Mouse (Mus musculus): Measurements from ENCODE around the gene Tusc2. TPM values are rescaled to one million over a fixed set of nuclear protein-coding genes. Genes with fewer than 3 reads are reported as not detected.
"Not testable (repeated sequence)": the region's sequence is repeated elsewhere in the genome, so short reads cannot be mapped to it uniquely, and the experiment has no call there.

Tusc2 gene
- polyA plus RNA-seq, 1 experiment from 2014 or later, result 90.1 TPM

- H3K4me3 ChIP-seq, result 0 out of 2 replicates have a peak overlapping the region, but pooled peaks have one; percentile 3
- peak overlapping the region; percentile 95 for H3K4me2 ChIP-seq (replicated peaks)
- 96% methylated on average over 22 of the region's 22 CpGs for WGBS
- ATAC-seq (ENCODE audit: low FRiP score, low read depth), result no peak
- no peaks in the 10 kb centered on the region for H3K9me3 ChIP-seq
- peaks cover 45% of the 10 kb centered on the region for H3K36me3 ChIP-seq
- no peak overlapping the region for H3K27ac ChIP-seq (replicated peaks)
- no peaks in the 10 kb centered on the region for H3K27me3 ChIP-seq
- peaks cover 39% of the 10 kb centered on the region for H3K4me1 ChIP-seq
- no peak overlapping the region; the same call in 1 of the 2 replicates for H3K9ac ChIP-seq (replicated peaks)
Measured at GRCm38 (mm10) chr9:107571534-107572326, 8.7 kb downstream of the Tusc2 start.

- Histone ChIP-seq H3K36me3 (peaks cover 45% of the 10 kb centered on the region), H3K4me2 (replicated peaks) (no peak overlapping the region), H3K9ac (replicated peaks) (no peak overlapping the region), H3K9me3 (no peaks in the 10 kb centered on the region), H3K4me3 (no peak overlapping the region), H3K27me3 (no peaks in the 10 kb centered on the region), H3K27ac (replicated peaks) (no peak overlapping the region), H3K4me1 (peaks cover 39% of the 10 kb centered on the region)
- no peak for ATAC-seq (ENCODE audit: low FRiP score, low read depth)
- WGBS, result 91% methylated on average over 2 of the region's 2 CpGs
Measured at GRCm38 (mm10) chr9:107572327-107572662, 9.2 kb downstream of the Tusc2 start.

GRCm38 (mm10) chr9:107573774-107574173 is 10.7 kb downstream of the Tusc2 start:
- ATAC-seq (ENCODE audit: low FRiP score, low read depth); H3K9me3 ChIP-seq; H3K27me3 ChIP-seq; H3K27ac ChIP-seq (replicated peaks); H3K4me3 ChIP-seq; H3K4me2 ChIP-seq (replicated peaks); H3K9ac ChIP-seq (replicated peaks): not testable (repeated sequence)
- peaks cover 45% of the 10 kb centered on the region for H3K36me3 ChIP-seq
- peaks cover 32% of the 10 kb centered on the region for H3K4me1 ChIP-seq
- 82% methylated on average over 6 of the region's 6 CpGs for WGBS

GRCm38 (mm10) chr9:107575579-107576356 is 12.7 kb downstream of the Tusc2 start:
- 89% methylated on average over 14 of the region's 14 CpGs for WGBS
- peak overlapping the region; percentile 35; the same call in 1 of the 2 replicates for H3K27ac ChIP-seq (replicated peaks)
- peaks cover 35% of the 10 kb centered on the region for H3K4me1 ChIP-seq

GRCm38 (mm10) chr9:107576357-107577107 is 13.5 kb downstream of the Tusc2 start, which contains the start of gene Hyal1:
Hyal1 (plus strand) TSS chr9:107576927.
- H3K9ac ChIP-seq (replicated peaks), result peak within 1 kb of the TSS; percentile 51
- H3K4me1 ChIP-seq, result peaks cover 35% of the 10 kb centered on the region
- peak; percentile 76 for ATAC-seq (ENCODE audit: low FRiP score, low read depth)
- H3K27me3 ChIP-seq, result no peaks in the 10 kb centered on the region
- peak within 1 kb of the TSS; percentile 46 for H3K4me2 ChIP-seq (replicated peaks)
- peaks cover 33% of the 10 kb centered on the region for H3K36me3 ChIP-seq
- no peaks in the 10 kb centered on the region for H3K9me3 ChIP-seq
- WGBS, result 29% methylated on average over 16 of the region's 16 CpGs
- H3K27ac ChIP-seq (replicated peaks), result peak within 1 kb of the TSS; percentile 39
- peak within 1 kb of the TSS; percentile 29 for H3K4me3 ChIP-seq

More at GRCm38 (mm10) chr9:107575579-107576356, 12.7 kb downstream of the Tusc2 start:
- Histone ChIP-seq H3K36me3 (peaks cover 41% of the 10 kb centered on the region), H3K4me3 (no peak overlapping the region), H3K27me3 (no peaks in the 10 kb centered on the region), H3K4me2 (replicated peaks) (no peak overlapping the region), H3K9ac (replicated peaks) (no peak overlapping the region), H3K9me3 (no peaks in the 10 kb centered on the region)
- no peak for ATAC-seq (ENCODE audit: low FRiP score, low read depth)

- no peak overlapping the region for H3K4me2 ChIP-seq (replicated peaks)
- no peak overlapping the region for H3K27ac ChIP-seq (replicated peaks)
- no peak overlapping the region for H3K4me3 ChIP-seq
- no peak for ATAC-seq (ENCODE audit: low FRiP score, low read depth)
- peaks cover 26% of the 10 kb centered on the region for H3K36me3 ChIP-seq
- 91% methylated on average over 10 of the region's 10 CpGs for WGBS
- no peak overlapping the region for H3K9ac ChIP-seq (replicated peaks)
- no peaks in the 10 kb centered on the region for H3K9me3 ChIP-seq
- H3K4me1 ChIP-seq, result peaks cover 38% of the 10 kb centered on the region
- H3K27me3 ChIP-seq, result no peaks in the 10 kb centered on the region
Measured at GRCm38 (mm10) chr9:107577871-107578270, 14.8 kb downstream of the Tusc2 start.

- Histone ChIP-seq H3K27ac (replicated peaks) (no peak within 1 kb of the TSS), H3K9ac (replicated peaks) (no peak within 1 kb of the TSS; the same call in 1 of the 2 replicates), H3K9me3 (no peaks in the 10 kb centered on the region), H3K4me1 (peaks cover 38% of the 10 kb centered on the region), H3K36me3 (peaks cover 26% of the 10 kb centered on the region), H3K4me2 (replicated peaks) (no peak within 1 kb of the TSS), H3K4me3 (no peak within 1 kb of the TSS), H3K27me3 (no peaks in the 10 kb centered on the region)
- no peak for ATAC-seq (ENCODE audit: low FRiP score, low read depth)
- WGBS, result 77% methylated on average over 3 of the region's 3 CpGs
Measured at GRCm38 (mm10) chr9:107578587-107578986, 15.5 kb downstream of the Tusc2 start, which contains the start of gene Naa80. Naa80 (plus strand) TSS chr9:107578887.

- H3K9me3 ChIP-seq, result no peaks in the 10 kb centered on the region
- no peak overlapping the region for H3K27ac ChIP-seq (replicated peaks)
- ATAC-seq (ENCODE audit: low FRiP score, low read depth), result no peak
- peaks cover 24% of the 10 kb centered on the region for H3K36me3 ChIP-seq
- no peak overlapping the region; the same call in 1 of the 2 replicates for H3K9ac ChIP-seq (replicated peaks)
- H3K4me3 ChIP-seq, result no peak overlapping the region
- no peak overlapping the region for H3K4me2 ChIP-seq (replicated peaks)
- H3K4me1 ChIP-seq, result peaks cover 38% of the 10 kb centered on the region
- H3K27me3 ChIP-seq, result no peaks in the 10 kb centered on the region
- WGBS, result 94% methylated on average over 14 of the region's 14 CpGs
Measured at GRCm38 (mm10) chr9:107579023-107579900, 16.2 kb downstream of the Tusc2 start.

GRCm38 (mm10) chr9:107580501-107581317 is 17.7 kb downstream of the Tusc2 start, which contains the start of gene Hyal3:
Hyal3 (plus strand) TSS chr9:107580818.
- peaks cover 16% of the 10 kb centered on the region; the same call in 1 of the 2 replicates for H3K36me3 ChIP-seq
- H3K27ac ChIP-seq (replicated peaks), result peak within 1 kb of the TSS; percentile 72
- H3K9ac ChIP-seq (replicated peaks), result peak within 1 kb of the TSS; percentile 78
- 1% methylated on average over 32 of the region's 32 CpGs for WGBS
- peaks cover 38% of the 10 kb centered on the region for H3K4me1 ChIP-seq
- H3K4me3 ChIP-seq, result peak within 1 kb of the TSS; percentile 64
- peak within 1 kb of the TSS; percentile 97 for H3K4me2 ChIP-seq (replicated peaks)
- ATAC-seq (ENCODE audit: low FRiP score, low read depth), result peak; percentile 53
- no peaks in the 10 kb centered on the region for H3K27me3 ChIP-seq
- H3K9me3 ChIP-seq, result no peaks in the 10 kb centered on the region

- Histone ChIP-seq H3K4me1 (peaks cover 38% of the 10 kb centered on the region), H3K27ac (replicated peaks) (no peak overlapping the region)
- 78% methylated on average over 4 of the region's 4 CpGs for WGBS
Measured at GRCm38 (mm10) chr9:107581584-107581983, 18.5 kb downstream of the Tusc2 start.

More at GRCm38 (mm10) chr9:107581584-107581983, 18.5 kb downstream of the Tusc2 start:
- peak overlapping the region; percentile 64; the same call in 1 of the 2 replicates for H3K4me3 ChIP-seq
- no peaks in the 10 kb centered on the region for H3K9me3 ChIP-seq
- H3K4me2 ChIP-seq (replicated peaks), result peak overlapping the region; percentile 97
- no peak for ATAC-seq (ENCODE audit: low FRiP score, low read depth)
- peaks cover 16% of the 10 kb centered on the region; the same call in 1 of the 2 replicates for H3K36me3 ChIP-seq
- H3K27me3 ChIP-seq, result no peaks in the 10 kb centered on the region
- H3K9ac ChIP-seq (replicated peaks), result no peak overlapping the region; the same call in none of the 2 replicates

Data from midbrain, embryonic 12.5 days (tissue).